Mouse (Mus musculus): ENCODE data around the gene Lgals1. TPM values are rescaled to one million over a fixed set of nuclear protein-coding genes. Genes with fewer than 3 reads are reported as not detected.

Lgals1 gene
- polyA plus RNA-seq, 1 experiment from 2014 or later = 598 TPM

DNA sequence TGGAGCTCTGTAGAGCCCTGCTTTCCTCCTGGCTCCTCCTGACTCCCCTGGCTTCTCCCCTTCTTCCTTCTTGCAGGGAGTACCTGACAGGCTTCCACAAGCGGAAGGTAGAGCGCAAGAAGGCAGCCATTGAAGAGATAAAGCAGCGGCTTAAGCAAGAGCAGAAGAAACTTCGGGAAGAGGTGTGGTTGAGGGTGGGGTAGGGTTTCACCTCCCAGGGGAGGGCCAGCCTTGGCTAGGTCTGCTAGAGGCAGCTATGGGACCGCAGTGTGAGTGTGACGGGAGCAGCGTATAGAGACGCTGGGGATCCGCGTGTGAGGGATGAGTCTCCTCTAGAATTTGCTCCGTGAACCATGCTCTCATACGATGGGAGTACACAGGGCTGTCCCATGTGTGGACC is 9.9 kb downstream of the Lgals1 start:
- no peak for DNase-seq (ENCODE audit: low spot score)

DNA sequence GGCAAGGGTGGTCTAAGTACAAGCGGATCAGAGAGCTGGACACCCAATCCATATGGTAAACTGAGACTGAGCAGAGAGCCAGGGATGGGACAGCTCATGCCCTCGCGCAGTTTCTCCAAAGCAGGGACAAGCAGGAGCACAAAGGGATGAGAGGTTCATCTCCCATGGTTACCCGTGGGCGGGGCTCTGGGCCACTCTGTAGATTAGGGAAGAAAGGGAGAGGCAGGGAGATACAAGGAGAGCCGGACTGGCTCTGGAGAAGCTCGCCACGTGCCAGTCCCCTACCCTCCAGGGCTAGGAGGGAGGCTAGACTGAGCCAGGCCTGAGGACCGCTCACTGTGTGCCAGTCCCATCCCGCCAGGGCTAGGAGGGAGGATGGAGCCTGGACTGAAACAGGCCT is 10.8 kb downstream of the Lgals1 start:
- DNase-seq (ENCODE audit: low spot score) = no peak

GRCm38 (mm10) chr15:78937963-78938362 is 11.4 kb downstream of the Lgals1 start:
- DNase-seq (ENCODE audit: low spot score) = no peak

DNA sequence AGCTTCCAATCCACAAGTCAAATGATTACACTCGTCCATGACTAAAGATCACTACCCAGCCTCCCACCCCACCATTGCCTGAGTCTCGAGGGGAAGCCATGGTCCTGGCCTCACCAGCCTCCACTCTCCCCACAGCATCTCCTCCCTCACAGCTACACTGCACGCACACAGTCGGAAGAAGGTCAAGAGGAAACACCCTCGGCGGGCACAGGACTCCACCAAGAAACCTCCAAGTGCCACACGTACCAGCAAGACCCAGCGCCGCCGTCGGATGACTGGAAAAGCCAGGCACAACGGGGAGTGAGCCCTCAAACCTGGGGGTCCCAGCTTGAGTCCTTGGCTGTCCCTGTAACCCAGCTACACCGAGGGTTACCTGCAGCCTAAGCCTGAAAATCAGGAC is 13.8 kb downstream of the Lgals1 start:
- DNase-seq (ENCODE audit: low spot score) = no peak

- peak; percentile 39 for DNase-seq (ENCODE audit: low spot score)
These were observed 16.1 kb downstream of the Lgals1 start for GRCm38 (mm10) chr15:78942663-78943062.

GRCm38 (mm10) chr15:78946232-78946631 is 19.7 kb downstream of the Lgals1 start:
- DNase-seq (ENCODE audit: low spot score) = no peak

DNA sequence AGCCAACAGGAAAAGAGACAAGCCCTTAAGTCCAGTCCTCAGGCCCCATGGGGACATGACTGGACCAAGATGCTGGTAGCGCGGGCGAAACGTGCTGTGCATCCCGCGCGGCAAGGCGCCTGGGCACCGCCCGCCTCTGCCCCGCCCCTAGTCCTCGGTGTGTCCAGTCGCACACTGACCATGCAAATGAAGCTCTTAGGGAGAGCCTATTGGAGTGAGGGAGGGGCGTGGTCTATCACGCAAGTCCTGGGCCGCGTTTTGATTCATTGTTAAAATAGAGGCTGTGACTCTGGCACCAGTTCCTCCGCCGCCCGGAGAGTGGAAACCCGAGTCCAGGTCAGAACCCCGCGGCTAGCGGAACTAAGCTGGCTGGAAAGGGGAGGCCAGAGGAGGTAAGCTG is 21.1 kb downstream of the Lgals1 start, which contains the start of gene Triobp:
Gene Triobp, plus strand, starts transcription at position 68 of the 400 bp plus-strand sequence.
- no peak for DNase-seq (ENCODE audit: low spot score)

DNA sequence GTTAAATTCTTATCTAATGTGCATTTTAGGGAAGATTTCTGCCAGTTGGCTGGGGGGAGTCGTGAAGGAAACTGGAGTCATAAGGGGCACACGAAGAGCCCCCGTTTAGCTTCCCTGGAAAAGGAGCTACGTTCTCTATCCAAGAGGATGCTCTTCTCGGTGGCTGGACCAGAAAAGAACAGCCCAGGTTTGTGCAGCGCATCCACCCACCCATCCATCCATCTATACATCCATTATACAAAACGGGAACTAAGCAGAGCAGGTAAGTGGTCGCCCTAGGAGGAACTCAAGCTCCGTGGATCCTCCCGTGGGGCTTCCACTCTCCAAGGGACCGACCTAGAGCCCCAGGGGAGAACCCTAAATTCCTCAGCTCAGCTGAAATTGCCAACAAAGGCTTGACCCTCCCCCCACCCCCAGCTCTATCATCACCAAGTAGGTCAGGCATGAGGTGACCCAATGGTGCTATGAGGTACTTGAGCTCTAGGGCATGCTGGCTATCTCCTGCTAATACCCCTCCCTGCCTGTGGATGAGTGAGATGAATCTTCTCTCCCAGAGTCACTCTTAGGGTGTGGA is 21.7 kb downstream of the Lgals1 start:
- no peak for DNase-seq (ENCODE audit: low spot score)

DNA sequence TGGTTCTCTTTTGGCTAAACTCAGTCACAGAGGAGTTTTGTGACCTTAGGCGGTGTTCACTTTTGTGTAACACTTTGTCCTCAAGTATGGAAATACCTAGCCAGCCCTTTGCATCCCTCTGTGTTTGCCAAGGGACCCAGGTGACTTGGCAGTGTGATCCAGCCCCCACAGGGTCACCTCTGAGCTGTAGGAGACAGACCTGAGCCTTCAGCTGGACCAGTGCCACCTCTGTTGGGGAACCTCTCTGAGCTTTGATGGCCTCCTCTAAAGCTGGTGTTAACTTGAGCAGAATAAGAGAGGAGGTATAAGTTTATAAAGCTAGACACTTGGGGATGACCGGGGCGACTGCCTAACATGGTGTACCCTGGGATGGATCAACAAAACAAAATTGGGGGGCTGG is 22.4 kb downstream of the Lgals1 start:
- no peak for DNase-seq (ENCODE audit: low spot score)

GRCm38 (mm10) chr15:78955663-78956062 is 29.1 kb downstream of the Lgals1 start:
- no peak for DNase-seq (ENCODE audit: low spot score)

- DNase-seq (ENCODE audit: low spot score) = peak; percentile 28
These were observed 29.8 kb downstream of the Lgals1 start for GRCm38 (mm10) chr15:78956351-78956750.

DNA sequence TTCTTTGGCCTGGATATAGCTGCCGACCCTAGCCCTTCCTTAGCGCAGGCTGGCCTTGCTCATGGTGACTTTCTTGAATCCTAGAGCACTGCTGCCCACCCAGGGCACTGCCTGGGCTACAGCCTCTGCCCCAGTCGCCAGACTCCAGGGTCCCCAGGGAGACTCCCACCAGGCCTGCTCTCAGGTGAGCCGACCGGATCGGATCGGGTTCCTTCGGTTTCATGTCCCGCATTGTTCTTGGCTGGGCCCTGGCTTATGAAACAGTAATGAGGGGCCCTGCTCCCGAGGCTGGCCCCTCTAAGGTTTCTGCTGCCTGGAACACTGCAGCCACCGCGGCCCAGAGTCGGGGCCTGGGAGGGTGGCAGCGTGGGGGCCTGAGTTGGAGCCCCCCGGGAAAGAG is 30.5 kb downstream of the Lgals1 start:
- DNase-seq (ENCODE audit: low spot score) = no peak

GRCm38 (mm10) chr15:78959537-78959936 is 33.0 kb downstream of the Lgals1 start:
- DNase-seq (ENCODE audit: low spot score) = no peak

GRCm38 (mm10) chr15:78960088-78960487 is 33.6 kb downstream of the Lgals1 start:
- no peak for DNase-seq (ENCODE audit: low spot score)

DNA sequence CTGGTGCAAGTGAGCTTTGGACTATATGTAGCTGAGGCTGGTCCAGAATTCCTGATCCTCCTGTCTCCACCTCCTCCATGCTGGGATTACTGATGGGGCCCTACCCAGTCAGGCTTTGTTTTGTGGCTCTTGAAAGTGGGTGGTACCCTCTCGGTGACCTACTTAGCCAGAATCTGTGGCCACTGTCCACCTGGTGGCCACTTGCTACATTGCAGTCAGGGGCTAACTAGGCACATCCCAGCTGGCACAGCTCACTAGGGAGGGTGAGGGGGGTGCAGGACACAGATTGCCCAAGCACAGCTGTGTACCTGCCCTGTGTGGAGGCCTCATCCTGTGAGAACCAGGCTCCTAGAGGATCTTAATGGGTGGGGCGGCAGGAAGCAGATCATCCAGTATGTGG is 36.4 kb downstream of the Lgals1 start:
- DNase-seq (ENCODE audit: low spot score) = peak; percentile 76

- no peak for DNase-seq (ENCODE audit: low spot score)
These were observed 45.1 kb downstream of the Lgals1 start for GRCm38 (mm10) chr15:78971626-78972025.

GRCm38 (mm10) chr15:78973950-78974349 is 47.4 kb downstream of the Lgals1 start:
- DNase-seq (ENCODE audit: low spot score) = no peak

DNA sequence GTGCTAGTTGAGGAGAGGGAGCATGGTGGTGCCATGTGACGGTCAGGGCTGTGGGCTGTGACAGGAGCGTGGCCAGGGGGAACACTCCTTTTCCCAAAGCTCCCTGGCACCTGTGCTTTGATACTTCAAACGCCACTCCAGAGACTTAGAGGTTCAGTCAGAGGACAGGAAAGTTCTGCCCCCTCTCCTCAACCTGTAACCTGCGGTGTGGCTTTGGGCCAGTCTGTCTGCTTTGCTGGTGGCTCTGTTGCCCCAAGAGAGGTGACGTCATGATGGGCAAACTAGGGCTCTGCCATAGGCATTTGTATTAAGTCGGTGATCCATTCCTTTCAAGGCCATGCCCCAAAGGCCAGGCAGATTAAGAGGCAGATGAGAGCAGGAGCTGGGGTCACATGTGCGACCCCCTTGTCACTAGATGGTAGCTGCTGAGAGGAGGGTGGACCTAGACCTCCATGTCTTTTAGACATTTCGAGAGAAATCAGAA is 51.2 kb downstream of the Lgals1 start:
- DNase-seq (ENCODE audit: low spot score) = no peak

DNA sequence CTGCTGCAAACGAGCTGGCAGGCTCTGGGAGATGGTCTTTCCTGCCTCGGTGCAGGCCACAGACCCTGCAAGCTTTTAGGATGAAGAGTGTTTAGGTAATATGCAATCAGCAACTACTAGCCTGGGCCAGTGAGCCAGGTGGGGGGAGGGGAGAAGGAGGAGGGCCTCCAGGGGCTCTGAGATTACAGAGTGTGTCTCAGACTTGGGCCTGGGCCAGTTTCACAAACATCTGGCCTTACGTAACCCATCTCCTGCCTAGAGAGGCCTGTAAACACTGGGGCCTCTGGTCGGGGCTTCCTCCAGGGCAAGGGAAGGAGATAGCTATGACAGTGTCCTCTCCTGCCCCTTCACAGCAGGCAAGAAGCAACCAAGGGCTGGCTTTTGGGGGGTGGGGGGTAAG is 52.4 kb downstream of the Lgals1 start:
- no peak for DNase-seq (ENCODE audit: low spot score)
